Mouse (Mus musculus) induced T-regulatory cell, adult 2 months (primary cell): ENCODE results near the gene Aars2.
A peak's percentile ranks its signal among the peaks of the same experiment; 100 is the strongest.

Source experiments
- DNase-seq: peaks from one replicate; pipeline ENCODE4 v3.0.0-alpha.2; 2012; ENCODE audit warnings: low read depth

Gene Aars2

GRCm38 (mm10) chr17:45506700-45507189, at the start of gene Aars2:
Aars2 (plus strand) TSS chr17:45506841.
- DNase-seq, result peak; percentile 97

- peak; percentile 39 for DNase-seq
Observed at GRCm38 (mm10) chr17:45457487-45457886, 49.2 kb upstream of the Aars2 start.

GRCm38 (mm10) chr17:45458516-45458915, 48.1 kb upstream of the Aars2 start:
- no peak for DNase-seq

- DNase-seq, result no peak
Observed at GRCm38 (mm10) chr17:45459062-45459461, 47.6 kb upstream of the Aars2 start.

GRCm38 (mm10) chr17:45462506-45462905, 44.1 kb upstream of the Aars2 start:
- DNase-seq, result no peak

GRCm38 (mm10) chr17:45464255-45464654, 42.4 kb upstream of the Aars2 start:
- DNase-seq, result no peak

GRCm38 (mm10) chr17:45466701-45467100, 39.9 kb upstream of the Aars2 start:
- DNase-seq, result no peak

GRCm38 (mm10) chr17:45468302-45468701, 38.3 kb upstream of the Aars2 start:
- DNase-seq, result no peak

GRCm38 (mm10) chr17:45470726-45471125, 35.9 kb upstream of the Aars2 start:
- DNase-seq, result no peak

GRCm38 (mm10) chr17:45473667-45474066, 33.0 kb upstream of the Aars2 start:
- DNase-seq, result no peak

GRCm38 (mm10) chr17:45474146-45474545, 32.5 kb upstream of the Aars2 start:
- DNase-seq, result no peak

GRCm38 (mm10) chr17:45474669-45475465, 31.8 kb upstream of the Aars2 start, which contains the start of gene Spats1:
Spats1 (minus strand) TSS chr17:45475415.
- DNase-seq, result peak; percentile 85

- peak; percentile 90 for DNase-seq
Observed at GRCm38 (mm10) chr17:45478234-45478825, 28.3 kb upstream of the Aars2 start.

GRCm38 (mm10) chr17:45480429-45480828, 26.2 kb upstream of the Aars2 start:
- DNase-seq, result peak; percentile 47

GRCm38 (mm10) chr17:45485581-45485980, 21.1 kb upstream of the Aars2 start:
- no peak for DNase-seq

- no peak for DNase-seq
Observed at GRCm38 (mm10) chr17:45487216-45487615, 19.4 kb upstream of the Aars2 start.

GRCm38 (mm10) chr17:45488321-45489254, 18.1 kb upstream of the Aars2 start:
- DNase-seq, result peak; percentile 65

- DNase-seq, result no peak
Observed at GRCm38 (mm10) chr17:45489736-45490135, 16.9 kb upstream of the Aars2 start.

GRCm38 (mm10) chr17:45490532-45491154, 16.0 kb upstream of the Aars2 start:
- DNase-seq, result no peak

GRCm38 (mm10) chr17:45495398-45495797, 11.2 kb upstream of the Aars2 start:
- no peak for DNase-seq

GRCm38 (mm10) chr17:45498397-45498796, 8.2 kb upstream of the Aars2 start:
- DNase-seq, result no peak

GRCm38 (mm10) chr17:45499516-45499915, 7.1 kb upstream of the Aars2 start:
- no peak for DNase-seq
